Mouse (Mus musculus) v-Abl transformed pro-B cells (cell line): Measurements from ENCODE around the gene Gm8159.
"Not testable (repeated sequence)": the region's sequence is repeated elsewhere in the genome, so short reads cannot be mapped to it uniquely, and the experiment has no call there.

Source experiments
- in situ Hi-C, 2 experiments: fragments of 400-800 bp; cut with MboI; formaldehyde crosslinking; loops; one replicate each; pipeline ENCODE4 v1.15.1; 2025; ENCODE audit not compliant: unreplicated experiment in 2 of 2

The Gm8159 gene

GRCm38 (mm10) chr14:4632052-4632451 is at the start of gene Gm8159:
TSS of gene Gm8159 (plus strand) at chr14:4632352.
- in situ Hi-C loops = not testable (repeated sequence)

- in situ Hi-C loops = not testable (repeated sequence)
These were observed 17.2 kb downstream of the Gm8159 start for GRCm38 (mm10) chr14:4649309-4649708.

- in situ Hi-C loops = not testable (repeated sequence)
These were observed 18.2 kb downstream of the Gm8159 start for GRCm38 (mm10) chr14:4650324-4650723.

DNA sequence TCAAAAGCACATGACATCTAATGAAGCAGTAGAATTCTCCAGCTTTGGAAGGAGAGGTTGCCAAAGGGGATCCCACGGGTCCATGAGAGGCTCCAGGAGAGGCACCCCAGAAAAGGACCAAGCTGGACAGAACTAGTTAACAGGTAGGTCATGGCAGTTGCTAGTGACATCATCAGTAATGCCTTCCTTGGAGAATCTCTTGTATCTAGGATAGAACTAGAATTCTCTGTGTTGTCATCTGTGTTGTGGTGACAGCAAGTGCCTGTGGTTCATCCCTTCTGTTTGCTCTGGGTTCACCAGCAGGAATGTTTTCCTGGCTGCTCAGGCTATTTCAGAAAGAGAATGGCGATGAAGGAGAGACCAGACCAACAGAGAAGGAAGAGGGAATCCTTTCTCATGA is 31.7 kb downstream of the Gm8159 start, which contains the start of gene Gm3239:
TSS of gene Gm3239 (plus strand) at position 301 of the 400 bp plus-strand sequence.
- in situ Hi-C loops = not testable (repeated sequence)
